Mouse (Mus musculus) adrenal gland, postnatal 25 days (tissue): ENCODE measurements around the gene Kat8. TPM values are rescaled to one million over a fixed set of nuclear protein-coding genes. Genes with fewer than 3 reads are reported as not detected.
"Not testable (repeated sequence)": the region's sequence is repeated elsewhere in the genome, so short reads cannot be mapped to it uniquely, and the experiment has no call there.

Experiments
- DNase-seq: peaks from one replicate; pipeline ENCODE4 v3.0.0; 2021; ENCODE audit warnings: mixed read lengths
- long read RNA-seq: library from polyadenylated mRNA; stranded (forward); transcript quantifications from one replicate; pipeline ENCODE4 v2.0.0, GENCODE M21; 2021
- total RNA-seq: library from RNA; stranded (reverse); gene quantifications from 2 replicates; pipeline ENCODE4 v1.2.3, GENCODE M21; 2021

The Kat8 gene
- 30.0 and 32.6 TPM in 2 replicates for total RNA-seq
- long read RNA-seq, transcript Kat8-201 (11 exons, 1,579 nt) = major isoform, 23 of 32 reads
- long read RNA-seq, partial matches to known transcripts = 6 of 32 reads
- long read RNA-seq, other reads (novel, unspliced or antisense) = 3 of 32 reads

- peak; percentile 88 for DNase-seq
Measured at GRCm38 (mm10) chr7:127912190-127912871, at the start of gene Kat8. Gene Kat8, plus strand, starts transcription at chr7:127912516.

GRCm38 (mm10) chr7:127866434-127866833, 45.9 kb upstream of the Kat8 start:
- no peak for DNase-seq

- DNase-seq = no peak
Measured at GRCm38 (mm10) chr7:127867641-127868040, 44.7 kb upstream of the Kat8 start.

- no peak for DNase-seq
Measured at GRCm38 (mm10) chr7:127869149-127869810, 43.0 kb upstream of the Kat8 start.

GRCm38 (mm10) chr7:127870136-127870821, 42.0 kb upstream of the Kat8 start:
- DNase-seq = no peak

GRCm38 (mm10) chr7:127874812-127875626, 37.3 kb upstream of the Kat8 start:
- DNase-seq = no peak

GRCm38 (mm10) chr7:127875627-127876001, 36.7 kb upstream of the Kat8 start:
- peak; percentile 88 for DNase-seq

GRCm38 (mm10) chr7:127876041-127876466, 36.3 kb upstream of the Kat8 start, which contains the start of gene Zfp646:
Gene Zfp646, plus strand, starts transcription at chr7:127876221.
- peak; percentile 76 for DNase-seq

GRCm38 (mm10) chr7:127876467-127877348, 35.6 kb upstream of the Kat8 start, which contains the start of gene Zfp668:
Gene Zfp668, minus strand, starts transcription at chr7:127876828.
- DNase-seq = peak; percentile 83

GRCm38 (mm10) chr7:127879301-127879700, 33.0 kb upstream of the Kat8 start:
- no peak for DNase-seq

GRCm38 (mm10) chr7:127880431-127880830, 31.9 kb upstream of the Kat8 start:
- no peak for DNase-seq

GRCm38 (mm10) chr7:127885951-127886350, 26.4 kb upstream of the Kat8 start:
- no peak for DNase-seq

- no peak for DNase-seq
Measured at GRCm38 (mm10) chr7:127886551-127886950, 25.8 kb upstream of the Kat8 start.

GRCm38 (mm10) chr7:127887191-127887590, 25.1 kb upstream of the Kat8 start:
- no peak for DNase-seq

GRCm38 (mm10) chr7:127887781-127888180, 24.5 kb upstream of the Kat8 start:
- no peak for DNase-seq

- DNase-seq = no peak
Measured at GRCm38 (mm10) chr7:127888821-127889220, 23.5 kb upstream of the Kat8 start.

- no peak for DNase-seq
Measured at GRCm38 (mm10) chr7:127890798-127891197, 21.5 kb upstream of the Kat8 start, which contains the start of gene Prss53. Gene Prss53, minus strand, starts transcription at chr7:127890970.

GRCm38 (mm10) chr7:127894480-127894879, 17.8 kb upstream of the Kat8 start:
- no peak for DNase-seq

GRCm38 (mm10) chr7:127895442-127895841, 16.9 kb upstream of the Kat8 start, which contains the start of the genes Gm21974 and Vkorc1:
Gene Gm21974, minus strand, starts transcription at chr7:127895454.
Gene Vkorc1, minus strand, starts transcription at chr7:127895617.
- peak; percentile 94 for DNase-seq

GRCm38 (mm10) chr7:127895891-127896290, 16.4 kb upstream of the Kat8 start:
- not testable (repeated sequence) for DNase-seq

- DNase-seq = peak; percentile 52
Measured at GRCm38 (mm10) chr7:127896384-127896783, 15.9 kb upstream of the Kat8 start.
